Mouse (Mus musculus): Measurements from ENCODE around the gene Grik1.

Grik1 gene

GRCm38 (mm10) chr16:87969936-87970335 lies 320.1 kb downstream of the Grik1 start:
- no peak for DNase-seq (ENCODE audit: low read depth in 1 of 2, low spot score in 2 of 2)

GRCm38 (mm10) chr16:87961419-87961818 lies 328.6 kb downstream of the Grik1 start:
- no peak for DNase-seq (ENCODE audit: low read depth in 1 of 2, low spot score in 2 of 2)

- DNase-seq (ENCODE audit: low read depth in 1 of 2, low spot score in 2 of 2), result no peak
Observed at GRCm38 (mm10) chr16:87957449-87957848, 332.6 kb downstream of the Grik1 start.

GRCm38 (mm10) chr16:87956178-87956577 lies 333.9 kb downstream of the Grik1 start:
- DNase-seq (ENCODE audit: low read depth in 1 of 2, low spot score in 2 of 2), result no peak

GRCm38 (mm10) chr16:87954715-87955441 lies 335.2 kb downstream of the Grik1 start:
- DNase-seq (ENCODE audit: low read depth in 1 of 2, low spot score in 2 of 2), result no peak

- DNase-seq (ENCODE audit: low read depth in 1 of 2, low spot score in 2 of 2), result no peak
Observed at GRCm38 (mm10) chr16:87953176-87953575, 336.9 kb downstream of the Grik1 start.

GRCm38 (mm10) chr16:87949881-87950280 lies 340.2 kb downstream of the Grik1 start:
- no peak for DNase-seq (ENCODE audit: low read depth in 1 of 2, low spot score in 2 of 2)

GRCm38 (mm10) chr16:87948122-87948521 lies 341.9 kb downstream of the Grik1 start:
- no peak for DNase-seq (ENCODE audit: low read depth in 1 of 2, low spot score in 2 of 2)

- DNase-seq (ENCODE audit: low read depth in 1 of 2, low spot score in 2 of 2), result no peak
Observed at GRCm38 (mm10) chr16:87944318-87944717, 345.7 kb downstream of the Grik1 start.

- DNase-seq (ENCODE audit: low read depth in 1 of 2, low spot score in 2 of 2), result no peak
Observed at GRCm38 (mm10) chr16:87942103-87942865, 347.8 kb downstream of the Grik1 start.

GRCm38 (mm10) chr16:87934685-87935084 lies 355.4 kb downstream of the Grik1 start:
- no peak for DNase-seq (ENCODE audit: low read depth in 1 of 2, low spot score in 2 of 2)

- no peak for DNase-seq (ENCODE audit: low read depth in 1 of 2, low spot score in 2 of 2)
Observed at GRCm38 (mm10) chr16:87931358-87931757, 358.7 kb downstream of the Grik1 start.

- DNase-seq (ENCODE audit: low read depth in 1 of 2, low spot score in 2 of 2), result no peak
Observed at GRCm38 (mm10) chr16:87930519-87930918, 359.5 kb downstream of the Grik1 start.

GRCm38 (mm10) chr16:87928671-87929070 lies 361.4 kb downstream of the Grik1 start:
- DNase-seq (ENCODE audit: low read depth in 1 of 2, low spot score in 2 of 2), result no peak

- DNase-seq (ENCODE audit: low read depth in 1 of 2, low spot score in 2 of 2), result no peak
Observed at GRCm38 (mm10) chr16:87917897-87918296, 372.2 kb downstream of the Grik1 start.

GRCm38 (mm10) chr16:87917157-87917546 lies 372.9 kb downstream of the Grik1 start:
- no peak for DNase-seq (ENCODE audit: low read depth in 1 of 2, low spot score in 2 of 2)

GRCm38 (mm10) chr16:87916209-87917156 lies 373.6 kb downstream of the Grik1 start:
- DNase-seq (ENCODE audit: low read depth in 1 of 2, low spot score in 2 of 2), result no peak

- DNase-seq (ENCODE audit: low read depth in 1 of 2, low spot score in 2 of 2), result no peak
Observed at GRCm38 (mm10) chr16:87915156-87915555, 374.9 kb downstream of the Grik1 start.

GRCm38 (mm10) chr16:87913781-87914180 lies 376.3 kb downstream of the Grik1 start:
- DNase-seq (ENCODE audit: low read depth in 1 of 2, low spot score in 2 of 2), result no peak

- no peak for DNase-seq (ENCODE audit: low read depth in 1 of 2, low spot score in 2 of 2)
Observed at GRCm38 (mm10) chr16:87911201-87911600, 378.9 kb downstream of the Grik1 start.

GRCm38 (mm10) chr16:87902049-87902448 lies 388.0 kb downstream of the Grik1 start:
- DNase-seq (ENCODE audit: low read depth in 1 of 2, low spot score in 2 of 2), result no peak

Data from monocyte, adult 2 months (primary cell).